Mouse (Mus musculus) spleen, adult 2 months (tissue): Measurements from ENCODE around the gene Wwtr1. TPM values are rescaled to one million over a fixed set of nuclear protein-coding genes. Genes with fewer than 3 reads are reported as not detected.

ENCODE experiments used
- DNase-seq, 2 experiments: peaks; one replicate each; pipeline versions ENCODE4 v3.0.0 to v3.0.0-alpha.2; 2012 to 2021; ENCODE audit warnings: low spot score in 2 of 2, low read depth in 1 of 2
- H3K27ac ChIP-seq: fragments of 200-500 bp; 2 replicates; pipeline ENCODE4 v1.5.1; 2012; ENCODE audit warnings: low read length, inconsistent platforms; ENCODE audit not compliant: insufficient read depth
- H3K27me3 ChIP-seq: fragments of 200-500 bp; 2 replicates; pipeline ENCODE4 v1.6.1; 2012; ENCODE audit warnings: mild to moderate bottlenecking, moderate library complexity, low read length, inconsistent platforms; ENCODE audit not compliant: control insufficient read depth, insufficient read depth
- H3K36me3 ChIP-seq: fragments of 200-500 bp; 2 replicates; pipeline ENCODE4 v1.6.1; 2012; ENCODE audit warnings: mild to moderate bottlenecking, low read length, inconsistent platforms; ENCODE audit not compliant: control insufficient read depth, insufficient read depth
- H3K4me1 ChIP-seq: fragments of 200-500 bp; 2 replicates; pipeline ENCODE4 v1.6.1; 2011; ENCODE audit warnings: inconsistent platforms; ENCODE audit not compliant: control insufficient read depth, insufficient read depth, insufficient read length
- H3K4me3 ChIP-seq: fragments of 200-500 bp; 2 replicates; pipeline ENCODE4 v1.5.1; 2011; ENCODE audit warnings: mild to moderate bottlenecking, inconsistent platforms; ENCODE audit not compliant: insufficient read depth, insufficient read length; ENCODE audit errors: extremely low read depth
- CTCF ChIP-seq: fragments of 200-500 bp; IDR thresholded peaks from 2 replicates; pipeline ENCODE4 v1.5.1; 2011; ENCODE audit warnings: mild to moderate bottlenecking, inconsistent platforms; ENCODE audit not compliant: insufficient read depth, insufficient read length, insufficient replicate concordance; ENCODE audit errors: extremely low read depth
- POLR2A ChIP-seq: fragments of 200-500 bp; IDR thresholded peaks from 2 replicates; pipeline ENCODE4 v1.6.1; 2011; ENCODE audit warnings: low read depth, low read length, inconsistent platforms
- WGBS: fragments of 180-500 bp; shearing (Covaris S2); methylation state at CpG from one replicate; pipeline ENCODE4 v1.1.7; 2018; 5-methylcytosine and 5-hydroxymethylcytosine counted together
- polyA plus RNA-seq: library from polyadenylated mRNA; depleted of rRNA; stranded (reverse); fragments of >200 nt; gene quantifications from 2 replicates; pipeline ENCODE4 v1.2.3, GENCODE M21; 2012

Wwtr1 gene
- polyA plus RNA-seq, 1 experiment, result 3.8 TPM

DNA sequence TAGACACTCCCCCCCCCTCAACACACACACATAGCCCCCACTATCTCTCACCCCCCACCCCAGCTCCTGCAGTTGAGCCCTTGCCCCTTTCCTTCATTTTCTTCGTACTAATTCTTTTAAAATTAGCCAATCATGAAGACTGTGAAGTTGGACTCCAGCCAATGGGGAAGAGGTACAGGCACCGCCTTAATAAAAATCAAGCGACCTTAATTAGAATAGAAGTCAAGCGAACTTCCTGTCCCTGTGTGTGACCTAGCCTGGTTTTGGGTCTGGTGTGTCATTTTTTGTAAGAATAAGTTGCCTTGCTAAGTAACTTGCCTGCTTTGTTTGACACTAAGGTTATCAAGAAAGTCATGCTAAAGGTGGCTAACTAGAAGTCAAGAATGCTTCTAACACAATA is 26.9 kb upstream of the Wwtr1 start:
- H3K36me3 ChIP-seq, result no peaks in the 10 kb centered on the region
- 81% methylated on average over 4 of the region's 4 CpGs for WGBS
- H3K4me1 ChIP-seq, result no peaks in the 10 kb centered on the region
- TF ChIP-seq CTCF (no peak), POLR2A (no peak)
- no peak overlapping the region for H3K4me3 ChIP-seq
- DNase-seq, result no peak
- H3K27me3 ChIP-seq, result no peaks in the 10 kb centered on the region
- no peak overlapping the region for H3K27ac ChIP-seq

DNA sequence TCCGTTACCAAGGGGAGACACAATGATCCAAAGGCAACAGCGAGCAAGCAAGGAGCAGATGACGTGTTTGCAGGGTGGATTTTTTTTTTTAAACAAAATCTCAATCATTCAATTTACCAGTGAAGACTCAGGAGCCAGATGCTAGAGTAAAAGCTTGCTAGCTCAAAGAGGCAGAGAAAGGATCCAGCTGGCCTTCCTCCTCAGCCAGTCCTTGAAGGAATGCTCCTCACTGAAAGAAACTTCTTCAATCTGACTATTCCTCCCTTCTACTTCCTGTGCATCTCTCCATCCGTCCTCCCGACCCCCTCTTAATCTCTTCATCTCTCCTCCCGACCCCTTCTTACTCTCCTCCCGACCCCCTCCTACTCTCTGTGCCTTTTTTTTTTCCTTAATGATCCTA is 20.9 kb upstream of the Wwtr1 start:
- Histone ChIP-seq H3K36me3 (no peaks in the 10 kb centered on the region), H3K27ac (no peak overlapping the region), H3K4me1 (no peaks in the 10 kb centered on the region), H3K4me3 (no peak overlapping the region), H3K27me3 (no peaks in the 10 kb centered on the region)
- no peak for DNase-seq
- 55% methylated on average over 7 of the region's 7 CpGs for WGBS
- TF ChIP-seq CTCF (no peak), POLR2A (no peak)

DNA sequence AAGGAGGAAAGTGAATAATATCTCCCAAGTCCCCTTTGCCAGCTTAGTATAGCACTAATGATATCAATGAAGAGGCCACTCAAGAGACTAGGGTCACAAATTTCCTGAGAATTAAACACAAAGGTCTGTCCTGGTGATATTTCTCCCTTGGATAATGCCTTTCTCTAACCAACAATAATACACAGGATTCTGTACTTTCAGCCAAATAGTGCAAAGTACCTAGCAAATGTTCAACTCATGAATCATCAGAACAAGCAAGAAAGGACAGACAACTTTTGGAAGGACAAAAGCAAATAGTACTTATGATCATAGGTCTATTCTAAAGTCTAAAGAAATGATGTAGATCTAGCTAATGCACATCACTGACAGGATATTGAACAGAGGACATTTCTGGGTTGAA is 19.8 kb upstream of the Wwtr1 start:
- Histone ChIP-seq H3K4me3 (no peak overlapping the region), H3K4me1 (no peaks in the 10 kb centered on the region), H3K27ac (no peak overlapping the region), H3K27me3 (no peaks in the 10 kb centered on the region), H3K36me3 (no peaks in the 10 kb centered on the region)
- no peak for DNase-seq
- TF ChIP-seq POLR2A (no peak), CTCF (no peak)

DNA sequence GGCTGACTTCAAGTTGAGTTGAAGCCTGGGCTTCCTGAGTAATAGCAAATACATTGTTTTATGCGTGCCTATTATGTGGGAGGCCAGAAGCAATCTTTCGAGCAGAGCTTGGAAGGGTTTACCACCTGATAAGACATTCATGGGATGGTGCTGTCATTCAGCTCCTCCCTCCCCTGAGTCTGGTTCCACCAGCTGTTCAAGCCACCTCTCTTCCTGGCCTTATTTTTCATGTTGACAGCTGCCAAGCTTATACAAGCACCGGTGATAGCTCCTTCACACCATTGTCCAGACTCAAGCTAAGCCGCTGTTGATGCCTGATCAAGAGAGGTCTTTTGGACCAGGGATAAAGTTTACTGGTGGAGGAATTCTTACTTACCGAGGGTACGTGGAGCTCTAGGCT is 10.3 kb upstream of the Wwtr1 start:
- Histone ChIP-seq H3K4me3 (no peak overlapping the region), H3K4me1 (no peaks in the 10 kb centered on the region)
- DNase-seq, result no peak

DNA sequence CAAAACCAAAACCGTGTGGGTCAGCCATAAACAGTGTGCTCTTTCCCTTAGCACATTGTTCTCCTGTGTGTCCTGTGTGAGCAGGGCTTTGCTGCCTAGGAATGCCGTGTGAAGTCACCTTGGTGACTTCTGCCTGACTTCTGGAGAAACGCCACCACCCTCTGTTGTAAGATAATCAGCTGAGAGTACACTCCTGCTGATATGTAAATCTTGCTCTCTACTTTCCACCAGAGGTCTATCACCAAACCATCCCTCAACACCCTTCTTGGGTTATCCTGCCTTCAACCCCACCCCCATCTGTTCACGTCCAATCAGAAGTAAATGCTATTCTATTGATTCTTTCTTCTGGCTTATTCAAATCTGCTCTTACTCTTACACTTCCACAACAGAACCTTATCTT is 7.8 kb upstream of the Wwtr1 start:
- WGBS, result 68% methylated on average over 4 of the region's 4 CpGs
- Histone ChIP-seq H3K27me3 (no peaks in the 10 kb centered on the region), H3K4me1 (no peaks in the 10 kb centered on the region), H3K36me3 (no peaks in the 10 kb centered on the region), H3K4me3 (no peak overlapping the region), H3K27ac (no peak overlapping the region)
- no peak for DNase-seq
- TF ChIP-seq CTCF, result no peak
- TF ChIP-seq POLR2A, result no peak

More for the DNA sequence above, 10.3 kb upstream of the Wwtr1 start:
- no peak for TF ChIP-seq CTCF
- no peak for TF ChIP-seq POLR2A
- Histone ChIP-seq H3K27me3 (no peaks in the 10 kb centered on the region), H3K36me3 (no peaks in the 10 kb centered on the region), H3K27ac (no peak overlapping the region)
- 83% methylated on average over 6 of the region's 6 CpGs for WGBS

DNA sequence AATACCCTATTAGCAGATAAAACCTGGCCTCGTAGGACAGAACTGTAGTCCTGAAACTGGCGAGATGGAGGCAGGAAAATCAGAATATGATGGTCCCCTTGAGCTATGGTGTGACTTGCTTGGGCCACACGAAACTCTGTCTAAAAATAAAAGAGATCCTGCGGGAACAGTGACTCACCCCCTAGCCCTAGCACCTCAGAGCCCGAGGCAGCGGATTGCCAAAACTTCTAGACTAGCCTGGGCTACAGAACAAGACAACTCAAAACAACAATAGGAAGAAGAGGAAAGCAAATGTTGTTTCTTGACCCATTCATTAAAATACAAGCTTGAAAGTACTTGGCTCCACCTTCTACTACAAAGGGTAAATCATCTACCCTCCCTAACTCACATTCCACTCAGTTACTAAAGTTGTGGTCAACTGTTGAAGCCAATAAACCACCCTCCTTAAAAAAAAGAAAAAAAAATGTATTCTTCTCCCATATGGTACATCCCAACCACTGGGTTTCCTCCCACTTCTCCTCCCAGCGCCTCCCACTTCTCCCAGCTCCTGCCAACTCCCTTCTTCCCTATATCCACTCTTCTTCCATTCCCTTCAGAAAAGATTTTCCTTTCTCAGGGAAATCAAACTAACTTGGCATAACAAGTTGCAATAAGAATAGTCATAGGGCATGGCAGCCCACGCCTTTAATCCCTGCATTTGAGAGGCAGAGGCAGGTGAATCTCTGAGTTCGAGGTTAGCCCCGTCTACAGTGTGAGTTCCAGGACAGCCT is 4.9 kb upstream of the Wwtr1 start:
- 88% methylated on average over 10 of the region's 10 CpGs for WGBS
- H3K4me3 ChIP-seq, result no peak overlapping the region
- no peaks in the 10 kb centered on the region for H3K36me3 ChIP-seq
- no peaks in the 10 kb centered on the region for H3K4me1 ChIP-seq
- no peak for DNase-seq
- TF ChIP-seq CTCF (no peak), POLR2A (no peak)
- H3K27me3 ChIP-seq, result peaks cover 9% of the 10 kb centered on the region; the same call in 1 of the 2 replicates
- H3K27ac ChIP-seq, result no peak overlapping the region

DNA sequence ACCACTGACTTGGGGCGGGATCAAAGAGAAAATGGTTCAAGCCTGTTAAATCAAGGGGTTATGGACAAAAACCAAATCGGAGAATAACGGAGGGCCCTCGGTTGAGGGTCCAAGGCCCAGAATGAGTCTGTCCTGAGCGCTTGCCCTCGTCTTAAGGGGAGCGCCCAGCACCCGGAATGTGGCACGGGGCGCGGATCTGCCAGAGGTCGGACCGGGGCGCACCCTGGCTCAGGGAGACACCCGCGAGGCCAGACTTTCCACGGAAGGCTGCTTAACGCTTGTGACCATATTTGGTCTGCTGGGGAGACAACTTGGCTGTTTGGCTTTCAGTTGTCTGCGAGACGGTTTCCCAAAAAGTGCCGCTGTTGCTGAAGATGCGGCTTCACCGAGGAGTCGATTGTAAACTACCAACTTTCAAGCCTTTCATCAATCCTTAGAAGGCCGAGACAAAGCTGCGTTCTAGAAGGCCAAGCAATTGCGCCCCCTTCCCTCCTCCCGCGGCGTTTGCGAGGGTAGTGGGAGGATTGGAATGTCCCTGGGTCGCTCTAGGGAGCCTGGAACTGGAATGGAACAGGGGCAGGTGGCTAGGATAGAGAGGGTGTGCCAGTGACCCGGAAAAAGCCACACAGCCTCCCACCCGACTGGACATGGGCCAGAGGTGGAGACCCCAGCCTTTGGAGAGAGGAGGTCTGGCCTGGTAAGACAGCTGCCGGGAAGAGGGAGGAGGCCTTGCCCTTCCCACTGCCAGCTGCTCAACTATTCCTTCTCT is 530 bp upstream of the Wwtr1 start:
- H3K4me1 ChIP-seq, result no peaks in the 10 kb centered on the region
- peaks cover 17% of the 10 kb centered on the region for H3K27me3 ChIP-seq
- peak overlapping the region; percentile 84 for H3K27ac ChIP-seq
- 6% methylated on average over 35 of the region's 35 CpGs for WGBS
- no peaks in the 10 kb centered on the region for H3K36me3 ChIP-seq
- peak overlapping the region; percentile 31; the same call in 1 of the 2 replicates for H3K4me3 ChIP-seq
- TF ChIP-seq POLR2A (no peak), CTCF (no peak)
- no peak for DNase-seq
